Mouse (Mus musculus): ENCODE measurements around the gene Ankrd24. TPM values are rescaled to one million over a fixed set of nuclear protein-coding genes. Genes with fewer than 3 reads are reported as not detected.
A peak's percentile ranks its signal among the peaks of the same experiment; 100 is the strongest.
"Not testable (repeated sequence)": the region's sequence is repeated elsewhere in the genome, so short reads cannot be mapped to it uniquely, and the experiment has no call there.

Ankrd24 gene
- polyA plus RNA-seq, 3 experiments from 2014 or later: 0.72 to 1.3 (median 0.90) TPM

DNA sequence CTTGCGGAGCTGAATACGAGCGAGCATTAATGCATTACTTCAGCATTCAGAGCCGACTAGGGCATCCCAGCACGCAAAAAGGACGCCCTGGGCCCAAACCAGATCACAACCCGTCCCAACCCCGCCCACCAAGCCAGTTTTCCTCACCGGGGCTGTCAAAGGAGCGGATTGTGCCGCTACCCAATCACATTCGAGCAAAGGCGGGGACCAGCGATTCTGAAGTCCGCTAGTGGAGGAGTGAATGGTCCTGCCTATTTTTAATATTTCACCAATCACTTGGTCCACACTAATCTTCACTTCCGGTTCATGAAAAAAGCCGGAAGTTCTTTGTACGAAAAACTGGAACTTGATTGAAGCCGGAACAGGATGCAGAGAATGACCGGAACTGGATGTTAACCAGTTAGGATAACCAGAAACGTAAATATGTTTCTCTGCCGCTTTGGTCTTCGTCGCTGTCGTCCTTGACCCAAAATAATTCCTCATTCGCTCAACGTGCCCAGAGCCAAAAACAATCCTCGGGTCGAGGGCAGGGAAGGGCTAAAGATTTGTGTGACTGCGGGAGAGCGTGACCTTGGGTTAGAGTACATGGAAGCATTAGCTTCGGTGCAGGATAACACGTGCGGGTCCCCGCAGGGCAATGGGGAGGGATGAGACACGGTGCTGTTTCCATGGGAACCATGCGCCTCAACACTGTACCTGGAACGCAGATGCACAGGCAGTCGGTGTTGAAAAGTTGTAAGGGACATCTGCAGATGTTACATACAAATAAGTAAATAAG lies 22.2 kb upstream of the Ankrd24 start, which contains the start of gene BC025920:
BC025920 (plus strand) TSS at position 297 of the 778 bp plus-strand sequence.
- peak; percentile 85 for ATAC-seq

DNA sequence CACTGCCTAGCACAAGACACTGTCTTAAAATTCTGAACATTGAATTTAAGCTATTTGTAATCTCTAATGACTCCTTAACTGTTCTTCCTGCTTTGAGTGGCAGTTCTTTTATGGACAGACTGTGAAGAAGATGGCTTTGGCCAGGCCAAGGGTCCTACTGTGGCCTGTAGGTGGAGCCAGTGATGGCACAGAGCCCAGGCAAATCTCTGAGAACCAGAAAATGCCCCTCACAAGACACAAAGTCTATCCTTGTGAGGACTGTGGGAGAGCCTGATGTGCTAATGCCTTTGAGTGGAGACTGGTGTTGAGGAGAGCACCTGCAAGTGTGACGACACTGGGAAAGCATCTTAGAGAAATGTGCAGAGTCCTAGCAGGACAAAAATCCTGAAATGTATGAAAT lies 20.0 kb upstream of the Ankrd24 start:
- no peak for ATAC-seq

DNA sequence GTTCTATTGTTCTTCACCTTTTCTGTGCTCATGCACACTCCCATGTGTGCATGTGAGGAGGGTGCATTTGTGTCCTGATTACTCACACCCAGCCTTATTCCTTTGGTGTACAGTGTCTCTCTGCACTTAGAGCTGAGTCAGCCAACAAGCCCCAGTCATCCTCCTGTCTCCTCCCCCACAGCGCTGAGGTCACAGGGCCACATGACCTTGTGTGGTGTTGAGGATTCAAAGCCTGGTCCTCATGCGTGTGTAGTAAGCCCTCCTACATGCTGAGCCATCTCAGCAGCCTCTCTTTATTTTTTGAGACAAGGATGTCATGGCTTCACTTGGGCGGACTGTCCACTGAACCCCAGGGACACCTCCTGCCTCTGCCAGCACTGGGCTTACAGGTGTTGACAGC lies 15.6 kb upstream of the Ankrd24 start:
- no peak for ATAC-seq

DNA sequence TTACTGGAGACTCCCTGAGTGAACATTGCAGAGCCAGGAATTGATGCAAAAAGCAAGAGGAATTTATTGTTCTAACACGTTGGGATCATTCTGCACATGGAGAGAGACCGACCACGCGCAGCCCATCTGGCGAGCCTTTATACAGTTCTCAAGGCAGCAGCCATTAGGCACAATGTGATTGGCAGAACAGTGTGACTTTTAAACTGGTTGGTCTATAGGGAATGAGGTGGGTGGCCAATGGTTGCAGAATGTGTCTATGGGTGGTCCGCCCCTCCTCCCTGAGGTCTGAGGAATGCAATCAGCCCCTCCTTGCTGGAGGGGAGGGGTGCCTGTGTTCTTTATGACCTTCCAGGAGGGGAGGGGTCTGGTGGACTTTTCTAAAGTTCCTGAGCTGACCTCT lies 12.9 kb upstream of the Ankrd24 start:
- no peak for ATAC-seq

DNA sequence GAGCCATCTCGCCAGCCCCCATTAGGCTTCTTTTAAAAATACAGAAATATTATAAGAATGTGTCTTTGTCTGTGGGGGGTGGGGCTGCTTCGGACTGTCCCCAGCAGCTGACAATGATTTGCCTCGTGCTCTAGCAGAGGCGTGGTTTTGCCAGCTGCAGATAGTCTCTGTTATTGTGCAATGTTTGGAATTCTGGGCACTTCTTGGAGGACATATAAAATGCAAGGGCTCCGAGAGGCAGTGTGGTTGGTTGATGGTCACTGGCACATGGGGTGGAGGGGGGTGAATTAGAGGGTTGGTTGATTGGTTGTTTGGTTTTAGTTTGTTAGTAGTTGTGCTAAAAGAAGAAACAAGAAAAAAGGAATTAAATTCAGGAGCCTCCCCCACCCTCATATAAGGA lies 8.4 kb upstream of the Ankrd24 start:
- ATAC-seq: no peak

DNA sequence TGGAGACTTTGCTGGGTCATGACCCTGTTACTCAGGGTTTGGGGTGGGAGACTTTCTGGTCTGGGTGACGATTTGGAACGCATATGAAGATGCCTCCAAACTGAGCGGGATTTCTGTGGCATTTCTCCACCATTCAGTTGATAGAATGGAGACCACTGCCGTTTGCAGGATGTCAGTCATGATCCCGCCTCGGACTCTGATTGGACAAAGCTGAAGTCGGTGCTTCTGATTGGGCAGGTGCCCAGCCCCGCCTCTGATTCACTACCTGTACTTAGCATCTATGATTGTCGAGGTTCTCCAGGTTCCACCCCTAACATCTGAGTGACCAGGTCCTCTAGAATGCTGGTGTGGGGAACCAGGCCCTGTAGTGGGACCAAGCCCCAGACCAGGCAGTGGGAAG lies 7.6 kb upstream of the Ankrd24 start:
- no peak for ATAC-seq

DNA sequence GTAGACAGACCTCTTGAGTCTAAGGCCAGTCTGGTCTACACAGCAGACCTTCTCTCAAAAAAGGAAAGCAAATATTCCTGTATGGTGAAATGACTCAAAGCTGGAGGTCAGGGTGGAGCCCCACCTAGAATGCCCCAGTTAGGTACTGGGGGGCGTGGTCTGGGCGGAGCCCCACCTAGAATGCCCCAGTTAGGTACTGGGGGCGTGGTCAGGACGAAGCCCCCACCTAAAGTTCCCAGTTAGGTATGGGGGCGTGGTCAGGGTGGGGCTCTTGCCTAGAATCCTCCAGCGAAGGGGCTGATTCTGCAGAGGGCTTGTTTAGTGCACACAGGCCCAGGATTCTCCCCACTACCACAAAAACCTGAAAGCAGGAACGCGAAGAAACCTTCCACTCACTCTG lies 4.9 kb upstream of the Ankrd24 start:
- ATAC-seq: no peak

DNA sequence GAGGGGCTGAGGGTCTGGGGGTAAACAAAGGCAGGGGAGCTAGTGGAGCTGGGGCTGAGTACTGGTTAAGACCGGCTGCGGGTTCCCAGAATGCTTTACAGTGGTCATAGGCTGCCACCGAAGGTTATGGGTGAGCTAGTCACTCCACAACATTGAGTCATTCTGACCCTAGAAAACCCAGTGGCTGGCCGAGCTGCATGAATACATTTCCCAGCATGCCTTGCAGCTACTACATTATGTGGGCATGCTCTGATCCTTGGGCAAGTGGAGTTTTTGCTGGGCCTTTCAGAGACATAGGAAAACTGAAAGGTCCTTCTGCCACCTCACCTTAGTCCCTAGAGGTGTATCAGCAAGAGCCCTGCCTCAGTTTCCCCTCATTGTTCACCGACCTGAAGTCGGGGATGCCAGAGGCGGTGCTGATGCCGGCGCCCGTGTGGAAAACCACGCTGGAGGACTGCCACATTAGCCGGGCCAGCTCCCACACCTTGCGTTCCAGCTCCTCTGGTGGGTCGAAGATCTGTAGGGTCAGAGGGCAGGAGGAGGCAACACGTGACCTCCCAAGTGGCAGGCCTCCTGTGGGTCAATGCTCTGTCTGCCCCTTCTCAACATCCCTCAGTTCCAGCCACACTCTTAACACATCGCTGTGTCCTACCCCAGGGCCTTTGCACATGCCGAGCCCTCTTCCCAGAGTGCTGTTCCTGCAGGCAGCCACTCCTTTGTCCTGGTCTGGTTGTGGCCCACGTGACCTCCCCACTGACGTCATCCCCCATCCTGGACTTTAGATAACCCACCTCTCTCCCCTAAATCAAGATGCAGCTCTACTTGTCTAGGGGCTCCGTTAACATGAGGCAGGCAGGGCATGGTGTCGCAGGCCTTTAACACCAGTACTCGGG lies 2.0 kb upstream of the Ankrd24 start:
- no peak for ATAC-seq

DNA sequence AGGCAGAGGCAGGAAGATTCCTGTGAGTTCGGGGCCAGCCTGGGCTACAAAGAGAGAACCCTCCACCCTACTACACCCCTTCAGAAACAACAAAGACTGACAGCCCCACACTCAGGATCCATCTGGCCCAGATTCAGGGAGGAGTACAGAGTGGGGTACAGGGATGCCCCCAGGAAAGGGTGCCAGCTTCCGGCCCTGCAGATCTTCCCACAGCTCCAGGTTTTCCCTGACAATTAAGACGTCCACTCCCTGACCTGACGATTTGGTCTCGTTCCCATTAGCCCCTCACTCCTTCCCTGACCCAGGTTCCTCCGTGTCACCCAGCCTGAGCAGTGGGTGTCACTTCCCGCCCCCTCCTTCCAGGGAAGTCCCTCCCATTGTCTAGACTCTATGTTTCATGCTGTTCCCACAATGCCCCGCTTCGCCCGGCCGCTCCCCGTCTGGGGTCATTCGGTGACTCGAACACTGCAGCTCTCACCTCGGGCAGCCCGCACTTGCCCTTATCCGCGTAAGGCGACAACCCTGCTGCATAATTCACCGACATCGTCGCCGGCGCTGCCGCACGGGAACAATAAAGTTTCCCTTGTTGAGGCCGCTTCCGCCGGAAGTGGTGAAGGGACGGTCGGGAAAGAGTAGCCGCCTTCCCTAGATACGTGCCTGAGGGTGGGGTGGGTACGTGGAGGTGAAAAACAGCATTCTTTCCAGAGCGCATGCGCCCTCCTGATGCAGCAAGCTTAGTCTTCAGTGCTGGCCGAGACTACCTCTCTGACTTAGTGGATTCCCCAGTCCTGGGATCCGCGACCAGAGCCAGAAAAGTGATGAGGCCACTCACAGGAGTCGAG lies 1.1 kb upstream of the Ankrd24 start, which contains the start of gene Sirt6:
Sirt6 (minus strand) TSS at position 804 of the 842 bp plus-strand sequence.
- ATAC-seq: peak; percentile 96

DNA sequence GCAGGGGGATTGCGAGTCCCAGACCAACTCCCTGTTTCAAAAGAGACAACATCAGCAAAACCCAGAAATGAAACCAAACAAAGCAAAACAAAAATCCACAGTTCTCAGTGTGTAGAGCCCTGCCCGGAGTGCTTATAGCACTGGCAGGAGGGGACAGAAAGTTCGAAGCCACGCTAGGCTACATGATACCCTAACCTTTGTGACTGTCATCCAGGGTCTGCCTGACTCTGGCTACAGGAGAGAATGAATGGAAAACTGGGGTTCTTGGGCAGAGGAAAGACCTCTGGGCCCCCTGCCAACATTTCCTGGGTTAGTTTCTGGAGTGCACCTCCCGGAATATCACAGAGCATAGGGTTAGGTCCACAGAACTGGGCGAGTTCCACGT lies 512 bp upstream of the Ankrd24 start:
- peak; percentile 44 for ATAC-seq

DNA sequence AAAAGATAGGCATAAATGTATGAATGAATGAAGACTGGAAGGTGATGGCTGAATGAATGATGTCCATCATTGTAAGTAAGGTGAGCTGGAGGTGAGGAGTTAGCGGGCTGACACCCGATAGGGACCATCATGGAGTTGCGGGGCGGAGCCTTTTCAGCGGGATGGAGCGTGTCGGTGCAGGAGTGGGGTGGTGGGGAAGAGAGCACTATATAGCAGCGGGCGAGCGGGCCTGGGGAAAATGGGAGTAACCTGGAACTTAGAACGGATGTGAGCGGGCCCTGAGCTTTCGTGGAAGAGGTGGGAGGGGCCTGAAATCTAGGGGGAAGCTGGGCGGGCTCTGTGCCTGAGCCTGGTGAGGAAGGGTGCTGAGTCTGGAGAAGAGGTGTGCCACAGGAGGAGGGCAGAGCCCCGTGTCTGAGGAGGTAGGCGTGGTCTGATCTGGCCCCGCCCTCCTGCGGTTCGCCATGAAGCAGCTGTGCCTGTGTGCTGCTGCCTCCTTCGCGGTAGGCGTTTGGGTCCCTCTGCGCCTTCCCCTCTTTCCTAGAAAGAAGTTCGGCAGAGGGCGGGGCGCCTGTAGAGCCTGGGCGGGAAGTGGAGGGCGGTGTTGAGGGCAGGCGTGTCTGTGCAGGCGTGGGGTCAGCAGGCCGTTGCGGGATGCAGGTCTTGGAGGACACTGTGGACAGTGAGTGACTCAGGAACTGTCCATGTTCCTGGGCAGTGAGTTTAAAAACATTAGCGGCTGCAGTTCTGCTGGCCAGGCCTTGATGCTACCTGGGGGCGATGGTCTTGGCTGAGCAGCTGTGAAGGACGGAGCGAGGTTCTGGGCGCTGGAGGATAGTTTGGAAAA lies 5.1 kb downstream of the Ankrd24 start:
- ATAC-seq: peak; percentile 91

DNA sequence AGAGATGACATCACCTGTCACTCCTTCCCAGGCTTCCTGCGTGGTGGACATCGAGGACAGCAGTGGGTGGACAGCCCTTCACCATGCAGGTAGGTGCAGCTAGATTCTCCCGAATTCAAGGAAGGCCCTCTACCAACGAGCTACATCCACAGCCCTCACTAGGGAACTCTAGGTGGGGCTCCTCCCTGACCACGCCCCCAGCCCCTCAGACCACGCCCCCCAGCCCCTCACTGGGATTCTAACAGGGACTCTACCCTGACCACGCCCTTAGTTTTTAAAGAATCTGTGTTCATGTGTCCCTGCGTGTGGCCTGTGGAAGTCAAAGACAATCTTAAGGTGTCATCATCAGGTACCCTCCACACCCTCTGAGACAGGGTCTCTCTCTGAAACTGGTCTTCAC lies 8.0 kb downstream of the Ankrd24 start:
- ATAC-seq: no peak

DNA sequence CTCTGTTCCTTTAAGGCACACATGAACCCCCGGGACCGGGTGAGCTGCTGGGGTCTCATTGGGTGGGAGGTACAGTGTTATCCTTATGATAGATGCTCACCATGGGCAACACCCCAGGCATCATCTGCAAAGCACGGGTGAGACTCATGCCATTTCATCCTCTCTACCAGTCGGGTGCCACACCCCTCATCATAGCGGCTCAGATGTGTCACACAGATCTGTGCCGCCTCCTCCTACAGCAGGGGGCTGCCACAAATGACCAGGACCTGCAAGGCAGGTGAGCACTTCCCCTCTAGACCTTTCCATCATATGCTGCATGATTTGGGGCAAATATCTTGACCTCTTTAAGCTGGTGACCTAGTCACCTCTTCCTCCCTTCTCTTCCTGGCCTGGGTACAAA lies 9.8 kb downstream of the Ankrd24 start:
- ATAC-seq: no peak

DNA sequence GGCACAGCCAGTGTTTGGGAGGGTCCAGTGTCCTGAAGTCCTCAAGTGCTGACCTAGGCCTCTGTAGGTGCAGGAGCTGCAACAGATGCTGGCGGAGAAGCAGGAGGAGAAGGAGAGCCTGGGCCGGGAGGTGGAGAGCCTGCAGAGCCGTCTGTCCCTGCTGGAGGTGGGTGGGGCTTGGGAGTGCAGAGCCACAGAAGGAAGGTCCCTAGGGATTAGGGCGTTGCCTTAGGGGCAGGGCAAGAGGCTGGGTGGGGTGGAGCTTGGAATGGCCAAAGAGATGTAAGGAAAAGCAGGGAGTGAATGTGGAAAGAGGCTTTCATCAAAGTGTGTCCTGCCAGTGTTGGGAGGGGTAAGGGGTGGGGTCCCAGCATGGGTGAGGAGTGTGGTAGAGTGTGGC lies 12.5 kb downstream of the Ankrd24 start:
- ATAC-seq: not testable (repeated sequence)

DNA sequence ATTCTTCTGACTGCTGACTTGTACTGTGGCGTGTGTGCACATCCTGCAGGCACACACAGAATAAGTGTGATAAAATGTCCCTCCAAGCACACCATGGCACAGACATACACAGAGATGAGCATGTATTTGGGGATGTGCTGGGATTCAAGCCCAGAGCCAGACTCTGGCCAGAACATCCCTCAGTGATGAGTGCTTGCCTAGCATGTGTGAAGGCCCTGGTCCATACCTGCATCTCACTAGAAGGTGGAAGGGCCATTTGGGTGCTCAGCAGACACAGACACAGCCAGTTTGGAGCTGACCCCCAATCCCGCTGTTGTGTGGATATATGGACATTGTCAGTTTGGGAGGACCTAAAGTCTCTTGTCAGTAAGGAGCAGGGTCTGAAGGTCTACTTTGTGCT lies 13.2 kb downstream of the Ankrd24 start:
- ATAC-seq: no peak

DNA sequence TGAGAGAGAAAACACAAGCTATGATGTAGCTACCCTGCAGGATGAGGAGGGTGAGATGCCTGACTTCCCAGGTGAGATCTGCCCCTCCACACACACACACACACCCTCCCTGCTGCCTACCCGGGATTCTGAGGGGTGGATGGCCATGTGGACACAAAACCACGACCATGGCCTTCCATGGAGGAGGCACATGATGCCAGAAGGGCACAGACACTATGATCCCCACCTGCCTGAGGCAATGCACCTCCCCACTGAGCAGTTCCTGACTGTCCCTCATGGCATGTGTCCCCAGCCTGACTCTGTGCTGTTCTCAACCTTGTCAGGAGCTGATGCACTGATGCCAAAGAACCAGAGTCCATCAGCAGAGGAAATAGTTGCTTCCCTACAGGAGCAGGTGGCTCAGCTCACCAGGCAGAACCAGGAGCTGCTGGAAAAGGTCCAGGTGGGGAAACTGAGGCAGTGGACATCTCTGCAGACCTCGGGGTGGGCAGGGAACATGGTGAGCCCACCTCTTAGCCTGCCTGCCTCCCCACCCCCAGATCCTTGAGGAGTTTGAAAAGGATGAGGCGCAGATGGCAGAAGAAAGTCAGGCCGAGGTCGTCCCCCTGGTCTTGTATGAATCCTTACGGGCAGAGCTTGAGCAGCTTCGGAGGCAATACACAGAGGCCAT lies 13.8 kb downstream of the Ankrd24 start:
- ATAC-seq: no peak

DNA sequence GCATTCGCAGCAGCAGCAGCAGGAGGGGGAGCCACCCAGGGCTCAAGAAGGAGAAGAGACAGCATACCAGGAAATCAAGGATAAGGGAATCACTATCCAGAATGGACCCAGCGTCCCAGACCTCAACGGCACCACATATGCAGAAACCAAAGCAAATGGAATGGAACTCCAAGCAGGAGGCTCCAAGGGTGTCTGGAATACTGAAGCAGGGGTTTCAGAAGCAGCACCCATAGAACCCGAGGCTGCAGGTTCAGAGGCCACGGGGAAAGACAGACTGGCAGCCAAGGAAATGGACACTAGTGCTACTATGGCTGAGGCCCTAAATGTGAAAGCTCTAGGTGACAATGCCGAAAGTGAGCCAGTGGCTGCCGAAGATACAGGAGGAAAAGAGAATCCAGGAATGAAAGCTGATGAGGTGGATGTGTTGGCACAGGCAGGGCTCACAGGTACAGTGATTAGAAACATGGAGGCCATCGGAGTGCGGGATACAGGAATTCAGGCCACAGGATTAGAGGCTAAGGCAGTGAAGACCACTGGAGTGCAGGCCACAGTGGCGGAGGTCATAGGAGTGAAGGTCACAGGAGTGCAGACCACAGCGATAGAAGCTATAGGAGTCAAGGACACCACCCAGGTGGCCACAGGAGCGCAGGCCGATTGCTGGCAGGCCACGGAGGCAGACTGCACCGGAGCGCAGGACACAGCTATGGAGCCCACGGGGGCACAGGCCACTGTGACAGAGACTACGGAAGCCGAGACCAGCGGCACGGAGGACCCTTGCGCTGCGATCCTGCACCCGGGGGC lies 14.5 kb downstream of the Ankrd24 start:
- peak; percentile 3 for ATAC-seq

DNA sequence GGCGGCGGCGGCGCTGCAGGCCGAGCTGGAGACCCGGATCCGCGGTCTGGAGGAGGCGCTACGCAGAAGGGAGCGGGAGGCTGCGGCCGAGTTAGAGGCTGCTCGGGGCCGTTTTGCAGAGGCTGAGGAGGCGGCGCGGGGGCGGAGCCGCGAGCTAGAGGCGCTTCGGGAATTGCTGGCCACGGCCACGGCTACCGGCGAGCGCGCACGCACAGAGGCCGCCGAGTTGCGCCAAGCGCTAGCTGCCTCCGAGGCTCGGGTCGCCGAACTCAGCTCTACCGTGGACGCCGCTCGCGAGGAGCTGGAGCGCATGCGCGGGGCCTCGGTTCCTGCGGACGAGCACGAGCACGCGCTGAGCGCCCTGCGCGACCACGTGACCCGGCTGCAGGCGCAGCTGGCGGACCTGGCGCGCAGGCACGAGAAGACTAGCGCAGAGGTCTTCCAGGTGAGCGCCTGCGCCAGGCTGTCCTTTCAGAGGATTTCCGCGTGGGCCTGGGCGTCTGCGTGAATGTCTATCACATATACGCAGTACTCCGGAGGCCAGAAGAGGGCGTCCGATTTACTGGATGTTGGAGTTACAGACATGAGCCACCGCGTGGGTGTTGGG lies 15.2 kb downstream of the Ankrd24 start:
- ATAC-seq: peak; percentile 90

DNA sequence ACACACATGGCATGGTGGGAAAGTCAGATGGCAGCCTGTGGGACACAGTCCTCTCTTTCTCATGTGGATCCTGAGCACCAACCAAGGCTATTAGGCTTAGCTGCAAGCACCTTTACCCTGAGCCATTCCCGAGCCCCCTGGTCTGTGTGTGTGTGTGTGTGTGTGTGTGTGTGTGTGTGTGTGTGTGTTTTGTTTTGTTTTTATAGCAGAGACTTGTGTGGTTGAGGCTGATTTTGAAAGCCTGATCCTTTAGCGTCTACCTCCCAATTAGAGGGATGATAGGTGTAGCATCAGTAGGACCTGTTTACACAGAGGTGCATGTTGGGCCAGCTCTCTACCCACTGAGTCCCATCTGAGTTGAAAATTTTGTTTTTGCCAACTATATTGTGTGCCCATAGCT lies 15.8 kb downstream of the Ankrd24 start:
- ATAC-seq: no peak

DNA sequence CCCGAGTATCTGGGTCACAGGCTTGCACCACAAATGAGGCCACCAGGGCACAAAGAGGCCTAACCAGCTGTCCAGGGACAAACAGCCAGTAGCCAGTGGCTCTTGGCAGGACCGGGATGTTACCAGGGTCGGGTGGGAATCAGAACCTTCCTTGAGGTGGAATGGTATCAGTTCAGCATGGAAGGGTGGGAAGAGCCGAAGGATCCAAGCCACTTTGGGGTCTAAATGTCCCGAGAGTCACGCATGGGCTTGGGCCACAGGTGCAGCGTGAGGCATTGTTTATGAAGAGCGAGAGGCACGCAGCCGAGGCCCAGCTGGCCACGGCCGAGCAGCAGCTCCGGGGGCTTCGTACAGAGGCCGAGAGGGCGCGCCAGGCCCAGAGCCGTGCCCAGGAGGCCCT lies 16.4 kb downstream of the Ankrd24 start:
- ATAC-seq: no peak
